Mouse (Mus musculus) thymus, adult 2 months (tissue): Measurements from ENCODE around the gene Rcvrn. TPM values are rescaled to one million over a fixed set of nuclear protein-coding genes. Genes with fewer than 3 reads are reported as not detected.
A peak's percentile ranks its signal among the peaks of the same experiment; 100 is the strongest.

Experiments used
- DNase-seq: peaks from one replicate; pipeline ENCODE4 v3.0.0; 2021
- H3K27ac ChIP-seq: fragments of 200-500 bp; 2 replicates; pipeline ENCODE4 v1.5.1; 2012; ENCODE audit warnings: low read length, control low read depth; ENCODE audit not compliant: control insufficient read depth, insufficient read depth
- H3K27me3 ChIP-seq: fragments of 200-500 bp; 2 replicates; pipeline ENCODE4 v1.6.1; 2012; ENCODE audit warnings: mild to moderate bottlenecking, low read length, moderate library complexity, mixed read lengths; ENCODE audit not compliant: control insufficient read depth, insufficient read depth
- H3K36me3 ChIP-seq: fragments of 200-500 bp; 2 replicates; pipeline ENCODE4 v1.6.1; 2012; ENCODE audit warnings: mild to moderate bottlenecking, low read length, moderate library complexity; ENCODE audit not compliant: control insufficient read depth, insufficient read depth
- H3K4me1 ChIP-seq: fragments of 200-500 bp; replicated peaks from 2 replicates; pipeline ENCODE4 v1.6.1; 2012; ENCODE audit warnings: low read length; ENCODE audit not compliant: control insufficient read depth, insufficient read depth
- H3K4me3 ChIP-seq: fragments of 200-500 bp; 2 replicates; pipeline ENCODE4 v1.5.1; 2012; ENCODE audit warnings: mild to moderate bottlenecking, low read length, control low read depth, moderate library complexity; ENCODE audit not compliant: control insufficient read depth, insufficient read depth
- CTCF ChIP-seq: fragments of 200-500 bp; IDR thresholded peaks from 2 replicates; pipeline ENCODE4 v1.5.1; 2012; ENCODE audit warnings: mild to moderate bottlenecking, control low read depth, low read length, moderate library complexity, borderline replicate concordance; ENCODE audit not compliant: control insufficient read depth, poor library complexity, insufficient read depth; ENCODE audit errors: extremely low read depth
- POLR2A ChIP-seq: fragments of 200-500 bp; IDR thresholded peaks from 2 replicates; pipeline ENCODE4 v1.6.1; 2012; ENCODE audit warnings: mild to moderate bottlenecking, low read length, control low read depth, moderate library complexity; ENCODE audit not compliant: control insufficient read depth, poor library complexity, insufficient read depth; ENCODE audit errors: extremely low read depth
- WGBS: fragments of 180-500 bp; shearing (Covaris S2); methylation state at CpG from one replicate; pipeline ENCODE4 v1.1.7; 2018; 5-methylcytosine and 5-hydroxymethylcytosine counted together
- polyA plus RNA-seq: library from polyadenylated mRNA; depleted of rRNA; stranded (reverse); fragments of >200 nt; gene quantifications from 2 replicates; pipeline ENCODE4 v1.2.3, GENCODE M21; 2012; rRNA removed

Gene Rcvrn
- 0.29 and 0.38 TPM in 2 replicates for polyA plus RNA-seq

GRCm38 (mm10) chr11:67694703-67695376 is at the start of gene Rcvrn:
Rcvrn (plus strand) TSS chr11:67695326.
- no peak within 1 kb of the TSS for H3K4me3 ChIP-seq
- no peak for TF ChIP-seq POLR2A
- TF ChIP-seq CTCF, result no peak
- H3K4me1 ChIP-seq, result no peaks in the 10 kb centered on the region
- no peak within 1 kb of the TSS for H3K27ac ChIP-seq
- no peaks in the 10 kb centered on the region for H3K36me3 ChIP-seq
- H3K27me3 ChIP-seq, result no peaks in the 10 kb centered on the region
- DNase-seq, result no peak
- WGBS, result 89% methylated on average over 7 of the region's 7 CpGs

- 39% methylated on average over 5 of the region's 5 CpGs for WGBS
- no peaks in the 10 kb centered on the region for H3K27me3 ChIP-seq
- DNase-seq, result peak; percentile 40
- H3K36me3 ChIP-seq, result no peaks in the 10 kb centered on the region
- TF ChIP-seq CTCF (peak; percentile 55; the same call in 1 of the 2 replicates), POLR2A (no peak)
- no peak overlapping the region for H3K27ac ChIP-seq
- H3K4me3 ChIP-seq, result no peak overlapping the region
- no peaks in the 10 kb centered on the region for H3K4me1 ChIP-seq
Measured at GRCm38 (mm10) chr11:67647745-67648144, 47.4 kb upstream of the Rcvrn start.

GRCm38 (mm10) chr11:67648651-67649407 is 46.3 kb upstream of the Rcvrn start:
- H3K27ac ChIP-seq, result no peak overlapping the region
- H3K4me3 ChIP-seq, result no peak overlapping the region
- DNase-seq, result no peak
- TF ChIP-seq CTCF (no peak), POLR2A (no peak)
- H3K27me3 ChIP-seq, result no peaks in the 10 kb centered on the region
- 81% methylated on average over 11 of the region's 11 CpGs for WGBS
- no peaks in the 10 kb centered on the region for H3K36me3 ChIP-seq
- no peaks in the 10 kb centered on the region for H3K4me1 ChIP-seq

DNA sequence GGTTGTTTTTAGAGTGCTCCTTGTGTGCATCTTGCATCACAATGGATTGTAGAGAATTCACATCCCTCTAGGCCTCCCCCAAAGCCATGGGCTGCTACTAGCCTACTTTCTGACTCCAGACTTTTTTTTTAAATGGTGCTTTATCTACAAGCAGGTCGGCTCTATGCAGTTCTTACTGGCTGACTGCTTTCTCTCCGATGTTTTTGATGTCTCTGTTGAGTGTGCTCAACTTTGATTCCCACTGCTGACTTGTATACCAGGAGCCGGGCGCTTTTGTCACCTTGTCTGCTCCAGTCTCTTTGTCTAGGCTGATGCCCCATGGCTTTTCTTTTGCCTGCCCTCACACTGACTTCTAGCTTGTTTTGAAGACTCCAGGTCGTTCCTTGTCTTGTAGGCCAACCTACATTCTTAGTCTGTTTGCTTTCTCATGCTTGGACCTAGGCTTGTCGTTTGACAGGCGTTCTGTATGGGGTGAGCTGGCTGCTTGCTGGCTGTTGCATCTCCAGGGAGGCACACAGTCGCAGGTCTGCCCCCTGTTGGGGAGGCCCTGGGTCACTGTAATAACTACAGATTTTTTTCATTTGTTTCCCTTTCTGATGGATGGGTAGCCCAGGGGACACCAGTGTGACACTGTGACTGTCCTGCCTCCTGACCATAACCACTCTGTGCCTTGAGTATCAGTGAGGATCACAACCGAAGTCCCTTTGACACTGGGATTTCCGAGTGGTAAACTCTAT is 45.0 kb upstream of the Rcvrn start:
- Histone ChIP-seq H3K4me1 (no peaks in the 10 kb centered on the region), H3K36me3 (no peaks in the 10 kb centered on the region), H3K27me3 (no peaks in the 10 kb centered on the region), H3K27ac (no peak overlapping the region), H3K4me3 (no peak overlapping the region)
- TF ChIP-seq CTCF (no peak), POLR2A (no peak)
- WGBS, result 60% methylated on average over 10 of the region's 10 CpGs
- DNase-seq, result no peak

GRCm38 (mm10) chr11:67651731-67652130 is 43.4 kb upstream of the Rcvrn start:
- TF ChIP-seq CTCF, result no peak
- TF ChIP-seq POLR2A, result no peak
- no peaks in the 10 kb centered on the region for H3K27me3 ChIP-seq
- DNase-seq, result no peak
- no peak overlapping the region for H3K4me3 ChIP-seq
- no peaks in the 10 kb centered on the region for H3K36me3 ChIP-seq
- 75% methylated on average over 6 of the region's 6 CpGs for WGBS
- no peak overlapping the region for H3K27ac ChIP-seq
- no peaks in the 10 kb centered on the region for H3K4me1 ChIP-seq

GRCm38 (mm10) chr11:67652194-67652892 is 42.8 kb upstream of the Rcvrn start:
- TF ChIP-seq CTCF (no peak), POLR2A (no peak)
- Histone ChIP-seq H3K27ac (no peak overlapping the region), H3K36me3 (no peaks in the 10 kb centered on the region), H3K4me3 (no peak overlapping the region), H3K27me3 (no peaks in the 10 kb centered on the region), H3K4me1 (no peaks in the 10 kb centered on the region)
- DNase-seq, result peak; percentile 10
- 18% methylated on average over 14 of the region's 14 CpGs for WGBS
